Mouse (Mus musculus) ES-E14 (cell line): Measurements from ENCODE around the gene Sufu. TPM values are rescaled to one million over a fixed set of nuclear protein-coding genes. Genes with fewer than 3 reads are reported as not detected.

ENCODE experiments used
- DNase-seq: peaks from one replicate; pipeline ENCODE4 v3.0.0-alpha.2; 2013; ENCODE audit warnings: low read depth, low spot score
- H3K27ac ChIP-seq: 2 replicates; pipeline ENCODE4 v1.5.1; 2012; ENCODE audit warnings: low read depth, mild to moderate bottlenecking, low read length, moderate library complexity, mixed read lengths; ENCODE audit not compliant: poor library complexity, insufficient read depth, severe bottlenecking
- H3K36me3 ChIP-seq: 2 replicates; pipeline ENCODE4 v1.6.1; 2012; ENCODE audit warnings: mild to moderate bottlenecking, low read length, moderate library complexity, mixed read lengths; ENCODE audit not compliant: control insufficient read depth, poor library complexity, insufficient read depth, severe bottlenecking
- H3K4me1 ChIP-seq, 2 experiments: fragments of 150-350 bp in 1 of 2; sonication (generic) in 1 of 2; 2 replicates each; pipeline ENCODE4 v1.6.1; 2012; ENCODE audit warnings: low read length in 2 of 2, mild to moderate bottlenecking in 1 of 2, mixed read lengths in 1 of 2; ENCODE audit not compliant: control insufficient read depth in 2 of 2, insufficient read depth in 2 of 2, poor library complexity in 1 of 2
- H3K4me3 ChIP-seq, 2 experiments: fragments of 150-350 bp in 1 of 2; sonication (generic) in 1 of 2; 2 replicates each; pipeline ENCODE4 v1.5.1; 2012; ENCODE audit warnings: low read length in 2 of 2, low read depth in 1 of 2, mild to moderate bottlenecking in 1 of 2, mixed read lengths in 1 of 2; ENCODE audit not compliant: insufficient read depth in 1 of 2, poor library complexity in 1 of 2, severe bottlenecking in 1 of 2
- H3K9ac ChIP-seq: 2 replicates; pipeline ENCODE4 v1.6.1; 2012; ENCODE audit warnings: low read depth, mild to moderate bottlenecking, low read length, mixed read lengths; ENCODE audit not compliant: poor library complexity, insufficient read depth, severe bottlenecking
- H3K9me3 ChIP-seq: fragments of 150-350 bp; sonication (generic); 2 replicates; pipeline ENCODE4 v1.6.1; 2012; ENCODE audit warnings: low read depth, mild to moderate bottlenecking, low read length; ENCODE audit not compliant: control insufficient read depth, insufficient read depth
- CHD2 ChIP-seq: IDR thresholded peaks from 2 replicates; pipeline ENCODE4 v1.6.1; 2014; ENCODE audit warnings: mild to moderate bottlenecking, low read depth, low read length, inconsistent platforms
- HCFC1 ChIP-seq: IDR thresholded peaks from 2 replicates; pipeline ENCODE4 v1.6.1; 2012; ENCODE audit warnings: low read length, inconsistent platforms, borderline replicate concordance; ENCODE audit not compliant: insufficient read depth
- MAFK ChIP-seq: IDR thresholded peaks from 2 replicates; pipeline ENCODE4 v1.6.1; 2014; ENCODE audit warnings: mild to moderate bottlenecking, low read depth, low read length, inconsistent platforms; ENCODE audit not compliant: insufficient read depth
- ZC3H11A ChIP-seq: IDR thresholded peaks from 2 replicates; pipeline ENCODE4 v1.6.1; 2012; ENCODE audit warnings: low read depth, mild to moderate bottlenecking, inconsistent platforms, low read length, borderline replicate concordance
- ZNF384 ChIP-seq: IDR thresholded peaks from 2 replicates; pipeline ENCODE4 v1.6.1; 2012; ENCODE audit warnings: low read depth, low read length, inconsistent platforms
- in situ Hi-C, 2 experiments: fragments of 600-800 bp; cut with MboI; formaldehyde crosslinking; loops; one replicate each; pipeline ENCODE4 v1.15.1; 2025; ENCODE audit warnings: low sequenced_read_pairs in 2 of 2, inconsistent platforms in 1 of 2; ENCODE audit not compliant: unreplicated experiment in 2 of 2
- total RNA-seq: library from RNA; depleted of rRNA; stranded (reverse); fragments of 300-350 nt; gene quantifications from 2 replicates; pipeline ENCODE4 v1.2.3, GENCODE M21; 2012

Gene Sufu
- total RNA-seq, 1 experiment = 14.5 TPM

DNA sequence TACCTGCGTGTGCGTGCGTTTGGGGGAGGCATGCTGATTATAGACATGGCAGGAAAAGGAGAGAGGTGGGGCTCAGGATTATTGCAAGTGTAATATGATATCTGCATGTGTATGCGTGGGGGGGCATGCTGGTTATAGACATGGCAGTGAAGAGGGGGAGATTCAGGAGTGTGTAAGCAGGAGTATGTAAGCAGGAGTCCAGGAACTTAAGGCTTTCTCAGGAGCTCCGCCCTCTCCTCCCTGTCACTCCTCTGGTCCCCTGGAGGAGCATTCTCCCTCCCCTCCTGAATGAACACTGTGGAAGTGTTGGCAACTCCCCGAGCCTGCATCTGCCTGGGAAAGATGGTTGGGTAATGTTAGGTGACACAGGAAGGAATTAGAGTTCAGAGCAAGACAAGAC is 51.2 kb downstream of the Sufu start:
- Histone ChIP-seq H3K9me3 (no peaks in the 10 kb centered on the region), H3K9ac (no peak overlapping the region), H3K4me1 (peaks cover 0 to 16% of the 10 kb centered on the region in 2 experiments; a peak in 2 of 4 replicates), H3K4me3 (no peak overlapping the region), H3K36me3 (peaks cover 3% of the 10 kb centered on the region; the same call in 1 of the 2 replicates), H3K27ac (no peak overlapping the region)
- in situ Hi-C loops = no loop called here
- no peak for DNase-seq
- no peak for TF ChIP-seq ZNF384
- no peak for TF ChIP-seq ZC3H11A
- TF ChIP-seq HCFC1 = no peak
- TF ChIP-seq CHD2 = no peak
- no peak for TF ChIP-seq MAFK

- no peak overlapping the region for H3K9ac ChIP-seq
- no peaks in the 10 kb centered on the region for H3K9me3 ChIP-seq
- TF ChIP-seq ZC3H11A = no peak
- TF ChIP-seq MAFK = no peak
- TF ChIP-seq HCFC1 = no peak
- TF ChIP-seq ZNF384 = no peak
- no peak for TF ChIP-seq CHD2
- no peak for DNase-seq
- H3K4me1 ChIP-seq = peaks cover 0 to 7% of the 10 kb centered on the region in 2 experiments; a peak in 1 of 4 replicates
- H3K4me3 ChIP-seq = no peak overlapping the region
- H3K36me3 ChIP-seq = peaks cover 3% of the 10 kb centered on the region; the same call in 1 of the 2 replicates
- in situ Hi-C loops = no loop called here
- H3K27ac ChIP-seq = no peak overlapping the region
These were observed 52.7 kb downstream of the Sufu start for GRCm38 (mm10) chr19:46449261-46450005.

- in situ Hi-C loops = no loop called here
- Histone ChIP-seq H3K4me1 (peaks cover 0 to 7% of the 10 kb centered on the region in 2 experiments; a peak in 1 of 4 replicates), H3K9me3 (no peaks in the 10 kb centered on the region), H3K27ac (no peak overlapping the region), H3K9ac (no peak overlapping the region; the same call in 1 of the 2 replicates), H3K4me3 (no peak overlapping the region), H3K36me3 (peaks cover 3% of the 10 kb centered on the region; the same call in 1 of the 2 replicates)
- TF ChIP-seq CHD2 (no peak), HCFC1 (no peak), MAFK (no peak), ZNF384 (no peak), ZC3H11A (no peak)
- peak; percentile 56 for DNase-seq
These were observed 55.5 kb downstream of the Sufu start for GRCm38 (mm10) chr19:46452052-46452827.

GRCm38 (mm10) chr19:46452916-46453315 is 56.2 kb downstream of the Sufu start:
- Histone ChIP-seq H3K4me1 (peaks cover 0 to 5% of the 10 kb centered on the region in 2 experiments; a peak in 1 of 4 replicates), H3K4me3 (no peak overlapping the region), H3K9ac (no peak overlapping the region), H3K36me3 (peaks cover 3% of the 10 kb centered on the region; the same call in 1 of the 2 replicates), H3K27ac (no peak overlapping the region), H3K9me3 (no peaks in the 10 kb centered on the region)
- in situ Hi-C loops = no loop called here
- TF ChIP-seq ZC3H11A = no peak
- no peak for TF ChIP-seq HCFC1
- no peak for DNase-seq
